Mouse (Mus musculus): ENCODE data around the gene Tmem37.
A peak's percentile ranks its signal among the peaks of the same experiment; 100 is the strongest.

- TF ChIP-seq CTCF (IDR thresholded peaks at IDR 0.05; ENCODE audit: low read depth) (peak; percentile 79), EP300 (IDR thresholded peaks at IDR 0.05; ENCODE audit: low read depth) (no peak)
Observed at GRCm38 (mm10) chr1:120098327-120098726, 24.5 kb upstream of the Tmem37 start.

All from liver, postnatal 0 days (tissue).